Mouse (Mus musculus) layer of hippocampus, postnatal 14 days (tissue): ENCODE measurements at regions not wholly inside any gene's neighbourhood (a gene's known extent, or its start where the extent isn't known, plus 50 kb on each side); places are given as distances from the start of the nearest gene placed in this dataset.

Experiments used
- DNase-seq, 2 experiments: peaks; one replicate each; pipeline ENCODE4 v3.0.0; 2021 to 2022; ENCODE audit warnings: low spot score in 2 of 2, mixed read lengths in 1 of 2

GRCm38 (mm10) chr14:87861486-87861885 is 445.0 kb downstream of the Tdrd3 start:
- DNase-seq, result peak in 1 of 2 experiments; percentile 68

- DNase-seq, result no peak
These were observed 448.2 kb downstream of the Tdrd3 start for GRCm38 (mm10) chr14:87864388-87865215.

- DNase-seq, result no peak
These were observed 449.1 kb downstream of the Tdrd3 start for GRCm38 (mm10) chr14:87865216-87866202.

- peak in 1 of 2 experiments; percentile 40 for DNase-seq
These were observed 485.3 kb downstream of the Tdrd3 start for GRCm38 (mm10) chr14:87901784-87902183.

- DNase-seq, result peak in 1 of 2 experiments; percentile 53
These were observed 486.0 kb downstream of the Tdrd3 start for GRCm38 (mm10) chr14:87902416-87902815.
